In the genomic region with DNA sequence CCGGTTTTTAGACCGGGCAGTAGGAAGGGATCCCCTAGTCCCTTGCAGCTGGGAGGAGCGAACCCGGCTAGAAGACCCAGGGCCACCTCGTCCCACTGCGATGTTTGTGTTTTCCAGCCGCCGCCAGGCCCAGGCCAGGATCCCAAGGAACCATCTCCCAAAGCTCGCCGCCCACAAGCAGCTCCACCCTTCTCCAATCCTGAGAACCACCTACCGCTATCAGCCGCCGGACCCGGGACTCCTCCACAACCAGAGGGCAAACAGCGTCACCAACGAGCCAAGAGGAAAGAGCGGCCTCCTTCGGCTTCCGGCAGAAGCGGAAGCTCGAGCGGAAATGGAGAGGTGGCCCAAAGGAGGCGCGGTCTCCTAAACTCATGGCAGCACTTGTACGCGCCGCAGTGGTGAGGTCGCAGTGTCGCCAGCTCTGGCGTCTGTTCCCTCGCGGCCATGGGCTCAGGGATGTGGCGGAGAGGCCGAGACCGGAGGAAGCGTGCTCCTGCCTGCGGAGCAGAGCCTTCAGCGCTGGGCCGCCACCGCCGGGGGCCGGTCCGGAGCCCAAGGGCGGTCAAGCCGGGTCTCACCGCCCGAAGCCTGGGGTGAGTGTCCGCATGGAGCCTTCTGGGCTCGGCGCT, we compare ENCODE assay signal across 8 mouse cellular contexts. TPM values are rescaled to one million over a fixed set of nuclear protein-coding genes. Genes with fewer than 3 reads are reported as not detected.
A peak's percentile ranks its signal among the peaks of the same experiment; 100 is the strongest.
DNase-seq lines count a peak whose midpoint lies in the region; ATAC-seq lines count a peak whose summit lies in the region.

Adprm (minus strand) TSS at position 274 of the 632 bp plus-strand sequence.
Sco1 (plus strand) TSS at position 350 of the 632 bp plus-strand sequence.

- H3K4me2 ChIP-seq in hindbrain, embryonic 14.5 days (replicated peaks), result peak within 1 kb of the TSS; percentile 67

- no peaks in the 10 kb centered on the region for H3K27me3 ChIP-seq in hindbrain, embryonic 14.5 days (ENCODE audit: control insufficient read depth, insufficient read depth, low read length)

- peak; percentile 94 for ATAC-seq in hindbrain, embryonic 14.5 days (ENCODE audit: low FRiP score)

- peak within 1 kb of the TSS; percentile 82 for H3K27ac ChIP-seq in hindbrain, embryonic 14.5 days

- peaks cover 18% of the 10 kb centered on the region for H3K4me1 ChIP-seq in hindbrain, embryonic 14.5 days (replicated peaks; ENCODE audit: control insufficient read depth, insufficient read depth, low read length)

- peak within 1 kb of the TSS; percentile 78 for H3K9ac ChIP-seq in hindbrain, embryonic 14.5 days

- peak; percentile 96 for DNase-seq in R1 (ENCODE audit: low read depth, low spot score)
- peak; percentile 88 to 91 for DNase-seq in cerebellum, postnatal 25 days
- DNase-seq in frontal cortex, postnatal 25 days (ENCODE audit: low spot score in 2 of 2), result peak; percentile 70 to 82
- DNase-seq in hindbrain, embryonic 14.5 days (ENCODE audit: low spot score), result peak; percentile 85
- DNase-seq in layer of hippocampus, postnatal 36 days, result peak; percentile 90
- peak; percentile 94 for DNase-seq in lung, postnatal 36 days
- peak; percentile 94 for DNase-seq in retina, postnatal 1 day
- DNase-seq in urinary bladder, adult 18-20 months (ENCODE audit: low spot score in 2 of 2), result peak; percentile 80 to 88

- peaks cover 38% of the 10 kb centered on the region for H3K36me3 ChIP-seq in hindbrain, embryonic 14.5 days (replicated peaks; ENCODE audit: control insufficient read depth, insufficient read depth)

- WGBS in hindbrain, embryonic 14.5 days, result under 1% methylated on average over 50 of the region's 50 CpGs

- peak within 1 kb of the TSS; percentile 92 for H3K4me3 ChIP-seq in hindbrain, embryonic 14.5 days (replicated peaks; ENCODE audit: low read length)

- H3K9me3 ChIP-seq in hindbrain, embryonic 14.5 days (ENCODE audit: control insufficient read depth, low read length), result no peaks in the 10 kb centered on the region

RNA-seq across cellular contexts. Expression of gene Adprm, which starts in this region (rescaled TPM):
- 32.4 and 37.0 TPM in 2 replicates for polyA plus RNA-seq in hindbrain, embryonic 14.5 days (2014; fragmentation: Nextera tagmentation; extraction: Ambion mirVana)
- 10 to 100 TPM; 24.1 to 30.7 TPM for total RNA-seq in layer of hippocampus, postnatal 36 days (2021)

RNA-seq across cellular contexts. Expression of gene Sco1, which starts in this region (rescaled TPM):
- polyA plus RNA-seq in hindbrain, embryonic 14.5 days (2014; fragmentation: Nextera tagmentation; extraction: Ambion mirVana), result 10.2 and 11.7 TPM in 2 replicates
- total RNA-seq in layer of hippocampus, postnatal 36 days (2021), result 1 to 10 TPM; 9.4 to 9.9 TPM

Comparison
In these comparisons a context has a peak if more than half of its experiments do, and no peak if none do; other contexts are left out.
1. Peak in every context shown above with its lines: DNase-seq, ATAC-seq, H3K4me3 ChIP-seq and H3K27ac ChIP-seq.